Mouse (Mus musculus) kidney, postnatal 0 days (tissue): ENCODE results near the gene Actr6. TPM values are rescaled to one million over a fixed set of nuclear protein-coding genes. Genes with fewer than 3 reads are reported as not detected.

ENCODE experiments used
- ATAC-seq: fragments of 200-750 bp; cut with Nextera tagmentation; replicated peaks from 2 replicates; pipeline ENCODE4 v1.8.0; 2017; ENCODE audit warnings: low read depth, moderate number of reproducible peaks, moderate TSS enrichment, moderate library complexity; ENCODE audit not compliant: low FRiP score
- DNase-seq: peaks from one replicate; pipeline ENCODE4 v3.0.0-alpha.2; 2016; ENCODE audit warnings: low spot score
- H3K27ac ChIP-seq: fragments of 300-500 bp; sonication (generic); 2 replicates; pipeline ENCODE4 v1.5.1; 2014; ENCODE audit warnings: mild to moderate bottlenecking
- H3K27me3 ChIP-seq: fragments of 300-500 bp; sonication (generic); 2 replicates; pipeline ENCODE4 v1.6.1; 2014; ENCODE audit warnings: low read length, mixed read lengths; ENCODE audit not compliant: insufficient read depth
- H3K36me3 ChIP-seq: fragments of 300-500 bp; sonication (generic); 2 replicates; pipeline ENCODE4 v1.6.1; 2014; ENCODE audit warnings: low read length, mixed read lengths; ENCODE audit not compliant: insufficient read depth
- H3K4me1 ChIP-seq: fragments of 300-500 bp; sonication (generic); replicated peaks from 2 replicates; pipeline ENCODE4 v1.6.1; 2014; ENCODE audit warnings: antibody characterized with exemption, low read length, mixed read lengths; ENCODE audit not compliant: insufficient read depth
- H3K4me2 ChIP-seq: fragments of 300-500 bp; sonication (generic); 2 replicates; pipeline ENCODE4 v1.6.1; 2014; ENCODE audit warnings: mild to moderate bottlenecking, low read length, moderate library complexity, mixed read lengths
- H3K4me3 ChIP-seq: fragments of 300-500 bp; sonication (generic); replicated peaks from 2 replicates; pipeline ENCODE4 v1.5.1; 2014; ENCODE audit warnings: low read depth, low read length
- H3K9ac ChIP-seq: fragments of 300-500 bp; sonication (generic); 2 replicates; pipeline ENCODE4 v1.6.1; 2014; ENCODE audit warnings: low read depth, low read length
- H3K9me3 ChIP-seq: fragments of 300-500 bp; sonication (generic); replicated peaks from 2 replicates; pipeline ENCODE4 v1.6.1; 2016; ENCODE audit warnings: low read length, inconsistent platforms, mixed read lengths
- CTCF ChIP-seq: IDR thresholded peaks from 2 replicates; pipeline ENCODE4 v1.5.1; 2016; ENCODE audit warnings: antibody characterized with exemption, low read depth, mild to moderate bottlenecking, moderate library complexity
- WGBS: fragments of 180-500 bp; shearing (Covaris S2); extraction: QIAGEN DNeasy Blood & Tissue Kit; methylation state at CpG from one replicate; pipeline ENCODE4 v1.1.7; 2014; 5-methylcytosine and 5-hydroxymethylcytosine counted together
- polyA plus RNA-seq: library from polyadenylated mRNA; unstranded; fragments of >200 nt; fragmentation: Nextera tagmentation; extraction: Ambion mirVana; gene quantifications from 2 replicates; pipeline ENCODE4 v1.2.1, GENCODE M21; 2015

Gene Actr6
- polyA plus RNA-seq, 1 experiment from 2014 or later, result 40.7 TPM

GRCm38 (mm10) chr10:89686139-89686808 lies 45.8 kb downstream of the Actr6 start, which contains the start of gene Scyl2:
Gene Scyl2 (minus strand): TSS chr10:89686285.
- 4% methylated on average over 31 of the region's 31 CpGs for WGBS
- DNase-seq, result peak; percentile 94
- H3K4me3 ChIP-seq, result peak within 1 kb of the TSS; percentile 96

GRCm38 (mm10) chr10:89685391-89686138 lies 46.5 kb downstream of the Actr6 start:
- no peak for TF ChIP-seq CTCF

More at GRCm38 (mm10) chr10:89686139-89686808, 45.8 kb downstream of the Actr6 start, which contains the start of gene Scyl2:
- H3K9ac ChIP-seq, result peak within 1 kb of the TSS; percentile 90
- no peak for TF ChIP-seq CTCF
- no peaks in the 10 kb centered on the region for H3K27me3 ChIP-seq
- peak within 1 kb of the TSS; percentile 89 for H3K4me2 ChIP-seq
- H3K27ac ChIP-seq, result peak within 1 kb of the TSS; percentile 85
- peak; percentile 99 for ATAC-seq
- H3K4me1 ChIP-seq, result peaks cover 4% of the 10 kb centered on the region; the same call in 1 of the 2 replicates
- no peaks in the 10 kb centered on the region for H3K36me3 ChIP-seq
- no peaks in the 10 kb centered on the region for H3K9me3 ChIP-seq

GRCm38 (mm10) chr10:89682961-89683360 lies 49.1 kb downstream of the Actr6 start:
- no peak for TF ChIP-seq CTCF
- H3K9ac ChIP-seq, result no peak overlapping the region
- ATAC-seq (no peak), DNase-seq (no peak)
- no peak overlapping the region for H3K4me3 ChIP-seq
- WGBS, result 77% methylated on average over 10 of the region's 10 CpGs
- H3K27ac ChIP-seq, result no peak overlapping the region
- no peak overlapping the region for H3K4me2 ChIP-seq
- peaks cover 4% of the 10 kb centered on the region; the same call in 1 of the 2 replicates for H3K4me1 ChIP-seq
- no peaks in the 10 kb centered on the region for H3K9me3 ChIP-seq
- no peaks in the 10 kb centered on the region for H3K36me3 ChIP-seq
- H3K27me3 ChIP-seq, result no peaks in the 10 kb centered on the region

More at GRCm38 (mm10) chr10:89685391-89686138, 46.5 kb downstream of the Actr6 start:
- Histone ChIP-seq H3K27ac (peak overlapping the region; percentile 85), H3K4me2 (peak overlapping the region; percentile 89), H3K27me3 (no peaks in the 10 kb centered on the region), H3K9me3 (no peaks in the 10 kb centered on the region), H3K9ac (peak overlapping the region; percentile 90), H3K36me3 (no peaks in the 10 kb centered on the region), H3K4me1 (peaks cover 4% of the 10 kb centered on the region; the same call in 1 of the 2 replicates), H3K4me3 (peak overlapping the region; percentile 96)
- ATAC-seq (peak; percentile 82), DNase-seq (peak; percentile 23)
- WGBS, result 2% methylated on average over 40 of the region's 51 CpGs

- Histone ChIP-seq H3K27me3 (no peaks in the 10 kb centered on the region), H3K4me3 (no peak overlapping the region), H3K36me3 (no peaks in the 10 kb centered on the region), H3K27ac (no peak overlapping the region), H3K4me1 (peaks cover 4% of the 10 kb centered on the region; the same call in 1 of the 2 replicates), H3K9ac (no peak overlapping the region), H3K9me3 (no peaks in the 10 kb centered on the region), H3K4me2 (no peak overlapping the region)
- WGBS, result 89% methylated on average over 1 of the region's 1 CpGs
- TF ChIP-seq CTCF, result no peak
- DNase-seq, result no peak
- ATAC-seq, result no peak
These were observed 49.9 kb downstream of the Actr6 start for GRCm38 (mm10) chr10:89682157-89682556.

- Histone ChIP-seq H3K9me3 (no peaks in the 10 kb centered on the region), H3K27me3 (no peaks in the 10 kb centered on the region), H3K4me2 (no peak overlapping the region), H3K9ac (no peak overlapping the region), H3K4me3 (no peak overlapping the region), H3K4me1 (peaks cover 4% of the 10 kb centered on the region; the same call in 1 of the 2 replicates), H3K27ac (no peak overlapping the region), H3K36me3 (no peaks in the 10 kb centered on the region)
- DNase-seq, result no peak
- 93% methylated on average over 4 of the region's 4 CpGs for WGBS
- ATAC-seq, result no peak
- no peak for TF ChIP-seq CTCF
These were observed 50.4 kb downstream of the Actr6 start for GRCm38 (mm10) chr10:89681706-89682105.

GRCm38 (mm10) chr10:89680517-89680916 lies 51.6 kb downstream of the Actr6 start:
- ATAC-seq, result no peak

More at GRCm38 (mm10) chr10:89680517-89680916, 51.6 kb downstream of the Actr6 start:
- H3K27ac ChIP-seq, result no peak overlapping the region
- H3K9ac ChIP-seq, result no peak overlapping the region
- no peak overlapping the region for H3K4me2 ChIP-seq
- TF ChIP-seq CTCF, result no peak
- H3K9me3 ChIP-seq, result no peaks in the 10 kb centered on the region
- H3K36me3 ChIP-seq, result no peaks in the 10 kb centered on the region
- peaks cover 4% of the 10 kb centered on the region; the same call in 1 of the 2 replicates for H3K4me1 ChIP-seq
- no peak overlapping the region for H3K4me3 ChIP-seq
- no peak for DNase-seq
- WGBS, result 81% methylated on average over 3 of the region's 3 CpGs
- no peaks in the 10 kb centered on the region for H3K27me3 ChIP-seq
